Mouse (Mus musculus) embryonic facial prominence, embryonic 14.5 days (tissue): ENCODE results near the gene Pfdn2. TPM values are rescaled to one million over a fixed set of nuclear protein-coding genes. Genes with fewer than 3 reads are reported as not detected.

Experiments used
- ATAC-seq: fragments of 200-750 bp; cut with Nextera tagmentation; 2 replicates; pipeline ENCODE4 v1.8.0; 2017; ENCODE audit warnings: low read depth, moderate number of reproducible peaks, moderate TSS enrichment
- DNase-seq: peaks from one replicate; pipeline ENCODE4 v3.0.0-alpha.2; 2015; ENCODE audit warnings: low spot score
- H3K27ac ChIP-seq: fragments of 300-500 bp; sonication (generic); replicated peaks from 2 replicates; pipeline ENCODE4 v1.5.1; 2014; ENCODE audit warnings: low read depth, mild to moderate bottlenecking, low read length, moderate library complexity
- H3K27me3 ChIP-seq: fragments of 300-500 bp; sonication (generic); replicated peaks from 2 replicates; pipeline ENCODE4 v1.6.1; 2014; ENCODE audit warnings: low read length; ENCODE audit not compliant: control insufficient read depth, insufficient read depth
- H3K36me3 ChIP-seq: fragments of 300-500 bp; sonication (generic); 2 replicates; pipeline ENCODE4 v1.6.1; 2014; ENCODE audit warnings: low read length, mixed read lengths; ENCODE audit not compliant: control insufficient read depth, insufficient read depth
- H3K4me1 ChIP-seq: fragments of 300-500 bp; sonication (generic); 2 replicates; pipeline ENCODE4 v1.6.1; 2014; ENCODE audit warnings: antibody characterized with exemption, low read length; ENCODE audit not compliant: control insufficient read depth, insufficient read depth
- H3K4me2 ChIP-seq: fragments of 300-500 bp; sonication (generic); 2 replicates; pipeline ENCODE4 v1.6.1; 2014; ENCODE audit warnings: low read depth, mild to moderate bottlenecking, low read length, moderate library complexity, mixed read lengths
- H3K4me3 ChIP-seq: fragments of 300-500 bp; sonication (generic); 2 replicates; pipeline ENCODE4 v1.5.1; 2014; ENCODE audit warnings: low read depth, mild to moderate bottlenecking, low read length
- H3K9ac ChIP-seq: fragments of 300-500 bp; sonication (generic); 2 replicates; pipeline ENCODE4 v1.6.1; 2014; ENCODE audit warnings: low read depth, mild to moderate bottlenecking, low read length, moderate library complexity, mixed read lengths
- H3K9me3 ChIP-seq: fragments of 300-500 bp; sonication (generic); 2 replicates; pipeline ENCODE4 v1.6.1; 2016; ENCODE audit warnings: low read length; ENCODE audit not compliant: control insufficient read depth
- WGBS: fragments of 180-500 bp; shearing (Covaris S2); extraction: QIAGEN DNeasy Blood & Tissue Kit; methylation state at CpG from one replicate; pipeline ENCODE4 v1.1.7; 2014; 5-methylcytosine and 5-hydroxymethylcytosine counted together
- polyA plus RNA-seq: library from polyadenylated mRNA; unstranded; fragments of >200 nt; fragmentation: Nextera tagmentation; extraction: Ambion mirVana; gene quantifications from 2 replicates; pipeline ENCODE4 v1.2.1, GENCODE M21; 2014

Gene Pfdn2
- polyA plus RNA-seq, 1 experiment from 2014 or later: 49.1 TPM

DNA sequence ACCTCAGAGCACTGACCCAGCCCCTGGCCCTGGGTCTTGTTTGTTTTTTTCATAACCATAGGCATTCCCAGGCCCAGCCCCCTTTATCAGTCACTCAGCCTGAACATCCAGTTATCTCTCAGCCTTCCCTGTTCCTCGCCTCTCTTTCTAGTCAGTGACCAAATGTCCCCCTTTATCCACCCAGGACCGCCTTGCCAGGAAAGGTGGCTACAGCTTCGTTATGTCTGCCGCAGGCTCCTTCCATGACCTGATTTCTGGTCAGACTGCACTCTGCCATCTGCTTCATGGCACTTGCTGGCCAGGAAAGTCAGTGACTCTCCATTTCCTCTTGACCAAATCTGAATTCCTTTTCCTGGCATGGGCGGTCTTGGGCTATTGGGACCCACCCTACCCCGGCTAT, 32.8 kb downstream of the Pfdn2 start:
- Histone ChIP-seq H3K27ac (no peak overlapping the region), H3K27me3 (peaks cover 14% of the 10 kb centered on the region), H3K9me3 (no peaks in the 10 kb centered on the region), H3K36me3 (no peaks in the 10 kb centered on the region), H3K4me3 (no peak overlapping the region), H3K9ac (no peak overlapping the region), H3K4me1 (peaks cover 17% of the 10 kb centered on the region), H3K4me2 (no peak overlapping the region)
- DNase-seq (no peak), ATAC-seq (no peak)
- WGBS: 89% methylated on average over 6 of the region's 6 CpGs

GRCm38 (mm10) chr1:171379935-171380599, 34.6 kb downstream of the Pfdn2 start:
- 0 out of 2 replicates have a peak overlapping the region, but pooled peaks have one; percentile 21 for H3K9ac ChIP-seq
- peak; percentile 66 for ATAC-seq
- H3K4me3 ChIP-seq: peak overlapping the region; percentile 26

DNA sequence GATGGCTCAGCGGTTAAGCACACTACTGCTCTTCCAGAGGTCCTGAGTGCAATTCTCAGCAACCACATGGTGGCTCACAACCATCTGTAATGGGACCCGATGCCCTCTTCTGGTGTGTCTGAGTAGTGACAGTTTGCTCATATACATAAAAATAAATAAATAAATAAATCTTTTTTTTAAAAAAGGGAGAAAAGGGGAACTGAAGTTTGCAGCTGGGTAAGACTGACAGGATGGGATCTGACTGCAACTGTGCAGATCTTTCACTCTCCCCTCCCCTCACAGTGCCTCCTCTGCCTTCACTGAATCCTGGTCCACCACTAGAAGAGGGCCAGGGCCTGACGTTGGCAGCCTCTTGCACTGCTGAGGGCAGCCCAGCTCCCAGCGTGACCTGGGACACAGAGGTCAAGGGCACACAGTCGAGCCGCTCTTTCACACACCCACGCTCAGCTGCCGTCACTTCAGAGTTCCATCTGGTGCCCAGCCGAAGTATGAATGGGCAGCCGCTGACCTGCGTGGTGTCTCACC, 36.7 kb downstream of the Pfdn2 start:
- peaks cover 7% of the 10 kb centered on the region; the same call in 1 of the 2 replicates for H3K4me1 ChIP-seq
- no peak overlapping the region for H3K27ac ChIP-seq
- no peak for ATAC-seq
- H3K36me3 ChIP-seq: no peaks in the 10 kb centered on the region
- peaks cover 14% of the 10 kb centered on the region for H3K27me3 ChIP-seq
- WGBS: 79% methylated on average over 11 of the region's 11 CpGs
- no peak overlapping the region for H3K4me2 ChIP-seq
- H3K4me3 ChIP-seq: no peak overlapping the region
- H3K9ac ChIP-seq: no peak overlapping the region
- H3K9me3 ChIP-seq: no peaks in the 10 kb centered on the region
- no peak for DNase-seq

More at GRCm38 (mm10) chr1:171379935-171380599, 34.6 kb downstream of the Pfdn2 start:
- WGBS: 5% methylated on average over 31 of the region's 31 CpGs
- Histone ChIP-seq H3K27me3 (peaks cover 14% of the 10 kb centered on the region), H3K4me2 (peak overlapping the region; percentile 49), H3K27ac (no peak overlapping the region), H3K9me3 (no peaks in the 10 kb centered on the region), H3K36me3 (no peaks in the 10 kb centered on the region), H3K4me1 (peaks cover 7% of the 10 kb centered on the region; the same call in 1 of the 2 replicates)
- peak; percentile 77 for DNase-seq

DNA sequence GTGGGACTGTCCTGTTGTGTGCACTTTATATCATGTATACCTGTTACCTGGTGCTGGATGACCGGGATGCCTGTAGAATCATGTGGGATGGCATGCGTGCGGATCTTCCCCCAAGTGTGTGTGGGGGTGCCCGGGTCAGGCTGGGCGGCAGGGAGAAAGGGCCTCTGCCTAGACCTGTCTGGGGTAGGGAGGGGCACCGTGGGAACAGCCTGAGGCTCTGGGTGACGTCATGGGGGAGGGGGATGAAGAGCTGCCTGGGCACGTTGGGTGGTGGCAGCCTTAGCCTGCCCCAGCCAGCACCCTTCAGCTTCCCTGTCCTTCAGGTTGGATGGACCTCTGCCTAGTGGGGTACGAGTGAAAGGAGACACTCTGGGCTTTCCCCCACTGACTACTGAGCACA, 38.9 kb downstream of the Pfdn2 start:
- Histone ChIP-seq H3K4me2 (no peak overlapping the region), H3K9me3 (no peaks in the 10 kb centered on the region), H3K4me3 (no peak overlapping the region), H3K4me1 (peaks cover 7% of the 10 kb centered on the region; the same call in 1 of the 2 replicates), H3K27ac (no peak overlapping the region), H3K9ac (no peak overlapping the region), H3K36me3 (no peaks in the 10 kb centered on the region), H3K27me3 (peaks cover 13% of the 10 kb centered on the region)
- DNase-seq (peak; percentile 29), ATAC-seq (peak; percentile 38; the same call in 1 of the 2 replicates)
- 55% methylated on average over 9 of the region's 9 CpGs for WGBS

DNA sequence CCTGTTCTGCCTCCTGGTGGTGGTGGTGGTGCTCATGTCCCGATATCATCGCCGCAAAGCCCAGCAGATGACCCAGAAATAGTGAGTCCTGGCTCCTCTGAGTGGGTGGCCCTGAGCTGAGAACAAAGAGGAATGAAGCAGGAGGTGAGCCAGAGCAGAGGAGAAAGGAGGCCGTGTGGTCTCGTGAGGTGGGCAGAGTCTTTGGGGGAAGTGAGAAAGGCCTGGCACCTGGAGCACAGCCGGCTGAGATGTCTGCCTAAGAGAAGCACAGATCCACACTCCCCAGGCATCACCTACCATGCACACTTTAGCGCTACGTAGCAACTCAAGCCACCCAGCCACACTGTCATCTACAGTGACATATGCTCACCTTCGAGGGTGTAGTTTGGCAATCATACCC, 39.7 kb downstream of the Pfdn2 start:
- H3K4me3 ChIP-seq: no peak overlapping the region
- H3K9ac ChIP-seq: no peak overlapping the region
- 68% methylated on average over 9 of the region's 9 CpGs for WGBS
- H3K36me3 ChIP-seq: no peaks in the 10 kb centered on the region
- H3K4me1 ChIP-seq: no peaks in the 10 kb centered on the region
- no peaks in the 10 kb centered on the region for H3K9me3 ChIP-seq
- no peak overlapping the region for H3K27ac ChIP-seq
- ATAC-seq (no peak), DNase-seq (no peak)
- H3K27me3 ChIP-seq: 0 out of 2 replicates have a peak, but pooled peaks cover 5% of the 10 kb centered on the region
- H3K4me2 ChIP-seq: no peak overlapping the region

DNA sequence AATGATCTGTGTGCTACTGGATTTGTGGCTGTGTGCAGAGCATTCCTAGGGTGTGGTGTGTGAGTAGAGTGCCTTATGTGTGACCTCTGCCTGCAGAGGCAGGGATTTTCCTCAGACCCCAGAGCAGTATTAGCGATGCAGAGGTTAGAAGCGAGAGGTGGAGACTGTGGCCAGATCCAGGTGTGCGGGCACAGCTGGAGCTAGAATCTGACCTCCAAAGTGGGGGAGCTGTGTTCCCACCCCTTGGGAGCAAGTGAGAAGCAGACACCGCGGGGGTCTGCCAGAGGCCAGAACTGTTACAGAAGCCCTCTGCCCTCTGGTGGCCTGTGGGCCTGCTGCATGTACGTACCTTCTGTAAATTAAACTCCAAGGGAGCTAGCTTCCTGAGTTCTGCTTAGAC, 41.6 kb downstream of the Pfdn2 start:
- no peak overlapping the region for H3K27ac ChIP-seq
- no peak overlapping the region for H3K4me2 ChIP-seq
- no peaks in the 10 kb centered on the region for H3K36me3 ChIP-seq
- H3K27me3 ChIP-seq: no peaks in the 10 kb centered on the region
- H3K4me3 ChIP-seq: no peak overlapping the region
- H3K4me1 ChIP-seq: no peaks in the 10 kb centered on the region
- no peaks in the 10 kb centered on the region for H3K9me3 ChIP-seq
- ATAC-seq (no peak), DNase-seq (peak; percentile 60)
- 16% methylated on average over 6 of the region's 6 CpGs for WGBS
- H3K9ac ChIP-seq: no peak overlapping the region

DNA sequence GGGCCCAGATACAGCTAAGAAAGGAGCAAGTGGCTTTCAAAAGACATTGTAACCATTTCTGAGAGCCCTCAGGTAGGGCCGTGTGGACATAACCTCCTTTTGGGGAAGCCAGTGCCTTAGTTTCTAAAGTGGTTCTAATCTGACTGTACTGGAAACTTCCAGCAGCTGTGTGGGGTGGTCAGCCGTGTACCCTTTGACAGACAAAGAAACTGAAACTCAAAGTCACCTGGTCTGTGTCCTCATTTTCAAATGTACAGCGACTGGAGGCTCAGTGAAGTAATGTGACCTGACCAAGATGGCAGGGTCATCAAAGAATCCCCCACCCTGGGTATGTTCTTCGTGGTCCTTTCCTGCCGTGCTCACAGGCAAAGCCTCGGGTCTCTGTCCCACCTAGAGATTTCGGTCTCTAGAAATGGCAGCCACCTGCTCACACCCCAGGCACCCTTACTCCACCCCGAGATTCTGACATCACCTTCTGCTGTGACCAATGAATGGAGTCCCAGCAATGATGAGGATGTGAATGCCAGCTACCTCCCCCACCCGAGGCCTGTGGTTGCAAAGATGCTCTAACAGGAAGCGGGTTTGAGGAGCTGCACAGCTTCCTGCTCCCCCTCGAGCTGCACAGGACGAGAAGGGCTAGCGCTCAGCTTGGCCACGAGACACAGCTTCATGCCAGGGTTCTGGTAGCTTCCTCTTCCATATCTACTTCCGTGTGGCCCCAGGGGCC, 43.1 kb downstream of the Pfdn2 start, which contains the start of gene Arhgap30:
Arhgap30 (plus strand) TSS at position 579 of the 727 bp plus-strand sequence.
- Histone ChIP-seq H3K9me3 (no peaks in the 10 kb centered on the region), H3K27ac (no peak within 1 kb of the TSS), H3K4me3 (no peak within 1 kb of the TSS), H3K4me2 (no peak within 1 kb of the TSS), H3K4me1 (no peaks in the 10 kb centered on the region), H3K27me3 (no peaks in the 10 kb centered on the region), H3K9ac (no peak within 1 kb of the TSS), H3K36me3 (no peaks in the 10 kb centered on the region)
- no peak for ATAC-seq
- DNase-seq: peak; percentile 23
- 80% methylated on average over 15 of the region's 15 CpGs for WGBS

DNA sequence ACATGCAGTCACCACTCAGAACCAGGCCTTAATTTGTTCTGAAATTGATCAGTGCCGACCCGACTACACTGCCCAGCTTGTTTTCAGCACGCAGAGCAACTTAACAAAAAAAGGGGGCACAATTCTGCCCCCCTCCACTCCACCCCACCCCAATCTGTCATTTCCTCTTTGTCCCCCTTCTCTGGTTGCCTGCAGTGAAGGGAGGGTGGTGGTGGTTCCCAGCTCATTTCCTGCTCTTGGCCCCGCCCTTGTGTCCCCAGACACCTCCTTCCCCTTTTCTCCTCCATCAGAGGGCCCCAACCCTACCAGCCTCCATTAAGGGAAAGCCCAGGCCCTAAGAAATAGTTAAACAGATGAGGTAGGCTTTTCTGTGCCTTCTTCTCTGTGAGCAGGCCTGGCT, 44.6 kb downstream of the Pfdn2 start:
- no peak overlapping the region for H3K4me2 ChIP-seq
- ATAC-seq (no peak), DNase-seq (no peak)
- H3K27me3 ChIP-seq: no peaks in the 10 kb centered on the region
- H3K4me3 ChIP-seq: no peak overlapping the region
- no peaks in the 10 kb centered on the region for H3K36me3 ChIP-seq
- no peak overlapping the region for H3K9ac ChIP-seq
- no peak overlapping the region for H3K27ac ChIP-seq
- WGBS: 72% methylated on average over 2 of the region's 4 CpGs
- no peaks in the 10 kb centered on the region for H3K9me3 ChIP-seq
- no peaks in the 10 kb centered on the region for H3K4me1 ChIP-seq
